Mouse (Mus musculus) myocyte (in vitro differentiated cells): ENCODE data around the gene Neurl2.

Experiments
- CEBPB ChIP-seq: IDR thresholded peaks from 2 replicates; pipeline ENCODE4 v1.6.1; 2011; ENCODE audit warnings: mild to moderate bottlenecking, moderate library complexity; ENCODE audit not compliant: poor library complexity, insufficient read depth, severe bottlenecking
- E2F4 ChIP-seq: IDR thresholded peaks from one replicate; pipeline ENCODE4 v1.6.1; 2011; ENCODE audit warnings: mild to moderate bottlenecking, control low read depth, moderate library complexity; ENCODE audit not compliant: insufficient read depth
- MAX ChIP-seq: IDR thresholded peaks from one replicate; pipeline ENCODE4 v1.6.1; 2011; ENCODE audit warnings: low read depth, mild to moderate bottlenecking, control low read depth
- MYOD1 ChIP-seq, 3 experiments: IDR thresholded peaks; one replicate each; pipeline ENCODE4 v1.6.1; 2011; ENCODE audit warnings: control low read depth in 2 of 3, low read depth in 2 of 3, mild to moderate bottlenecking in 2 of 3, moderate library complexity in 1 of 3; ENCODE audit not compliant: insufficient read length in 2 of 3, control insufficient read depth in 1 of 3
- MYOG ChIP-seq, 3 experiments: IDR thresholded peaks; one replicate each; pipeline ENCODE4 v1.6.1; 2011; ENCODE audit warnings: control low read depth in 2 of 3, low read depth in 2 of 3, mild to moderate bottlenecking in 2 of 3; ENCODE audit not compliant: insufficient read length in 2 of 3, control insufficient read depth in 1 of 3, insufficient read depth in 1 of 3
- POLR2A ChIP-seq: IDR thresholded peaks from one replicate; pipeline ENCODE4 v1.6.1; 2011; ENCODE audit warnings: low read depth, mild to moderate bottlenecking, control low read depth, moderate library complexity; ENCODE audit not compliant: insufficient read length
- POLR2AphosphoS2 ChIP-seq: IDR thresholded peaks from one replicate; pipeline ENCODE4 v1.6.1; 2011; ENCODE audit warnings: low read depth, control low read depth; ENCODE audit not compliant: insufficient read length
- REST ChIP-seq: IDR thresholded peaks from one replicate; pipeline ENCODE4 v1.6.1; 2011; ENCODE audit warnings: mild to moderate bottlenecking, control low read depth, moderate library complexity; ENCODE audit not compliant: insufficient read depth, insufficient read length
- SRF ChIP-seq: IDR thresholded peaks from one replicate; pipeline ENCODE4 v1.6.1; 2011; ENCODE audit warnings: low read depth; ENCODE audit not compliant: control insufficient read depth, insufficient read length
- TCF12 ChIP-seq: IDR thresholded peaks from one replicate; pipeline ENCODE4 v1.6.1; 2011; ENCODE audit warnings: mild to moderate bottlenecking, control low read depth; ENCODE audit not compliant: poor library complexity, insufficient read depth, severe bottlenecking
- TCF3 ChIP-seq: IDR thresholded peaks from one replicate; pipeline ENCODE4 v1.6.1; 2011; ENCODE audit warnings: low read depth, control low read depth; ENCODE audit not compliant: insufficient read length
- USF1 ChIP-seq: IDR thresholded peaks from one replicate; pipeline ENCODE4 v1.6.1; 2011; ENCODE audit warnings: low read depth, mild to moderate bottlenecking, control low read depth, moderate library complexity

DNA sequence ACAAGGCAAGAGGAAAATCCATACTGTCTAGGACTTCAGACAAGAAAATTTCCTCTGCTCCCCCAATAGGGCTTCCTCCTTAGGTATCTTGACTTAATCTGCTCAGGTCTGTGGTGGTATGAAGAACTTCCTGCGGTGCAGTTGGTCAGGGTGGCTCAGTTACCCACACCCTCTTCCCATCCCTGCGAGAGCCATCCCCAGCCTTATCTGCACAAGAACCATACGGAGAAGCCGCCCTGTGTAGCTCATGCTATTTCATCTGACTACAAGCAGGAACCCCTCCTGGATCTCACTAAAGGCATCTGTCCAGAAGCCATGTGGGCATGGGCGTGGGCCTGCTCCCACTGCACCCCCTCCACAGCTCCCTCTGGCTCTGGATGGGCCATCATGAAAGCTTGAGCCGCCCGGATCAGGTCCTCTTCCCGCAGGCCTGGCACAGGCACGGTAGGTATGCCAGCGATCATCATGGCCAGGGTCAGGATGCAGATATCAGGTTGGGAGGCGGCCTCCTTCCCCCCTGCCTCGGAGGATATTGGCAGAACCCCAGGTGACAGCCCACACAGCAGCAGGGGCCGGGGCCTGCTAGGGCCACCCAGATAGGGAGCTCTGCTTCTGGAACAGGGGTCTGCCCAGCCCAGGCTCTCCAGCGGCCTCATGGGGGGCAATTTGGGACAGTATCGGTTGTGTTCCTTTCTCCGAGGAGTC is 6.0 kb downstream of the Neurl2 start:
- TF ChIP-seq POLR2AphosphoS2 = no peak
- TF ChIP-seq TCF12 = no peak
- TF ChIP-seq POLR2A = no peak
- no peak for TF ChIP-seq MYOD1 (IDR thresholded peaks at IDR 0.05; ENCODE audit: control insufficient read depth in 1 of 3, insufficient read length in 2 of 3, low read depth in 2 of 3)
- no peak for TF ChIP-seq USF1
- no peak for TF ChIP-seq CEBPB
- TF ChIP-seq MYOG (IDR thresholded peaks at IDR 0.05; ENCODE audit: control insufficient read depth in 1 of 3, insufficient read depth in 1 of 3, insufficient read length in 2 of 3, low read depth in 2 of 3) = no peak
- no peak for TF ChIP-seq MAX
- TF ChIP-seq TCF3 = no peak
- TF ChIP-seq E2F4 = no peak
- no peak for TF ChIP-seq REST
- no peak for TF ChIP-seq SRF
